Mouse (Mus musculus) kidney, adult 2 months (tissue): ENCODE data around the gene Itga6. TPM values are rescaled to one million over a fixed set of nuclear protein-coding genes. Genes with fewer than 3 reads are reported as not detected.

ENCODE experiments used
- DNase-seq: peaks from one replicate; pipeline ENCODE4 v3.0.0; 2021
- H3K27ac ChIP-seq: fragments of 200-500 bp; 2 replicates; pipeline ENCODE4 v1.5.1; 2012; ENCODE audit warnings: low read depth, low read length, control low read depth, inconsistent platforms; ENCODE audit not compliant: insufficient read depth
- H3K27me3 ChIP-seq: fragments of 200-500 bp; replicated peaks from 2 replicates; pipeline ENCODE4 v1.6.1; 2012; ENCODE audit warnings: mild to moderate bottlenecking, moderate library complexity, low read length, inconsistent platforms; ENCODE audit not compliant: control insufficient read depth, insufficient read depth
- H3K36me3 ChIP-seq: fragments of 200-500 bp; 2 replicates; pipeline ENCODE4 v1.6.1; 2012; ENCODE audit warnings: mild to moderate bottlenecking, moderate library complexity, low read length, inconsistent platforms; ENCODE audit not compliant: control insufficient read depth, insufficient read depth
- H3K4me1 ChIP-seq: fragments of 200-500 bp; 2 replicates; pipeline ENCODE4 v1.6.1; 2011; ENCODE audit warnings: low read length; ENCODE audit not compliant: control insufficient read depth, insufficient read depth
- H3K4me3 ChIP-seq: fragments of 200-500 bp; 2 replicates; pipeline ENCODE4 v1.5.1; 2011; ENCODE audit warnings: mild to moderate bottlenecking, low read depth, low read length, control low read depth; ENCODE audit not compliant: insufficient read depth
- CTCF ChIP-seq: fragments of 200-500 bp; conservative IDR thresholded peaks from 2 replicates; pipeline ENCODE4 v1.5.1; 2011; ENCODE audit warnings: low read depth, mild to moderate bottlenecking, control low read depth, low read length, moderate library complexity, mixed read lengths; ENCODE audit not compliant: insufficient read depth, insufficient read length
- POLR2A ChIP-seq: fragments of 200-500 bp; IDR thresholded peaks from one replicate; pipeline ENCODE4 v1.6.1; 2011; ENCODE audit warnings: low read depth, low read length, control low read depth
- WGBS: fragments of 180-500 bp; shearing (Covaris S2); methylation state at CpG from one replicate; pipeline ENCODE4 v1.1.7; 2018; 5-methylcytosine and 5-hydroxymethylcytosine counted together
- polyA plus RNA-seq: library from polyadenylated mRNA; depleted of rRNA; stranded (reverse); fragments of >200 nt; gene quantifications from 2 replicates; pipeline ENCODE4 v1.2.3, GENCODE M21; 2012

The Itga6 gene
- polyA plus RNA-seq, 1 experiment: 58.7 TPM

DNA sequence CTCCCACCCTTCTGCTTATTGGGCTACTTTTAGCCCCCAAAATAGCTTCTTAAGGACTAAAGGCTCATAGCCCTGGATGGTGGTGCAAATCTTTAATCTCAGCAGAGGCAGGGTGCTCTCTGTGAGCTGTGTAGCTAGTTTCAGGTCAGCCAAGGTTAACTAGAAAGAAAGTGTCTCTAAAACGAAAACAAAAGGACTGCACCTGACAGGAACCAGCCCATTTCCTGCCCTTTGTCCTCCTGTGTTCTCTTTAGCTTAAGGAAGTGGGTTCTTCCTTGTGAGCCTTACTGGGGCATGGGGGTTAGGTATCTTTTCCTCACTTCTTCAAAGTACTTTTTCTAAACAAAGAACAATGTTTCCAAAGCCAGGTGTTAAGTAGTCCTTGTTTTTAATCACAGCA lies 121.1 kb downstream of the Itga6 start:
- DNase-seq: peak; percentile 34

DNA sequence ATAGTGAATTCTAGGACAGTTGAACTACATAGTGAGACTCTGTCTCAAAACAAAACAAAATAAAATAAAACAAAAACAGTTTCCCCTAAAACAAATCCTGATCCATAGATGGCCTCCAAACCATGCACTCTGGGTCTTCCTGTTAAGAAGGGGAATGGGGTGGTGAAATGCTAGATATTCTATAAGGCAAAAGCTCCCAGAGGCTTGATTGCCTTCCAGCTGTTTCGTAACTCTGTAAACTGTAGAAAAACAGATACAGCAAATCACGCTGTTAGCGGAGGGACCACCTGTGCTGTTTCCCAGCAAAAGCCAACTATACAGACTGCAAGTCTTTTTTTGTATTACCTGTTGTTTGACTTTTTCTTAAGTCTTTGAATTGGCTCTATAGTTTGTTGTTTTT lies 121.6 kb downstream of the Itga6 start:
- Histone ChIP-seq H3K27me3 (no peaks in the 10 kb centered on the region), H3K27ac (peak overlapping the region; percentile 77), H3K36me3 (no peaks in the 10 kb centered on the region), H3K4me3 (no peak overlapping the region), H3K4me1 (peaks cover 18% of the 10 kb centered on the region)
- no peak for DNase-seq
- 75% methylated on average over 3 of the region's 3 CpGs for WGBS
- TF ChIP-seq POLR2A (no peak), CTCF (no peak)

More for the DNA sequence above, 121.1 kb downstream of the Itga6 start:
- no peaks in the 10 kb centered on the region for H3K36me3 ChIP-seq
- peaks cover 18% of the 10 kb centered on the region for H3K4me1 ChIP-seq
- no peaks in the 10 kb centered on the region for H3K27me3 ChIP-seq
- 22% methylated on average over 1 of the region's 1 CpGs for WGBS
- TF ChIP-seq CTCF (no peak), POLR2A (no peak)
- H3K27ac ChIP-seq: peak overlapping the region; percentile 69
- no peak overlapping the region for H3K4me3 ChIP-seq

DNA sequence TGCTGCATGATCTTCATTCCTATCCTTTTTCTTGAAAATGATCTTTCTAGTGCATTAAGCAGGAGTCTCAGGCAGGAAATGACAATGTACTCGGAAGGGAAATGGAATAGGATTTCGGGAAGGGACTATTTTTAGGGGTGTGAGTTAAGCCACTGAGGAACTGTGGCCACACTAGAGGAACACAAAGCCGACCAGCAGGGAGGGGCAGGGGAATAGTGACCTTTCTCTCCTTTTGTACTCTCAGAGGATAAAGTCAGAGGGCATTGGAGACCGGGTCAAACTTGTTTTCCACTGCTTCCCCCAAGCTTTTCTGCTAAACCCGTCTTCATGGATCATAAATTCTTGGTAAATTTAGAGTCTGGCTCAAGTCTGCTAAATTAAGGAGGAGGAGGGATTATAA lies 122.1 kb downstream of the Itga6 start:
- TF ChIP-seq POLR2A: no peak
- TF ChIP-seq CTCF: no peak
- Histone ChIP-seq H3K27me3 (no peaks in the 10 kb centered on the region), H3K36me3 (no peaks in the 10 kb centered on the region), H3K4me1 (peaks cover 18% of the 10 kb centered on the region), H3K27ac (peak overlapping the region; percentile 87), H3K4me3 (no peak overlapping the region)
- peak; percentile 85 for DNase-seq
- 7% methylated on average over 5 of the region's 5 CpGs for WGBS

DNA sequence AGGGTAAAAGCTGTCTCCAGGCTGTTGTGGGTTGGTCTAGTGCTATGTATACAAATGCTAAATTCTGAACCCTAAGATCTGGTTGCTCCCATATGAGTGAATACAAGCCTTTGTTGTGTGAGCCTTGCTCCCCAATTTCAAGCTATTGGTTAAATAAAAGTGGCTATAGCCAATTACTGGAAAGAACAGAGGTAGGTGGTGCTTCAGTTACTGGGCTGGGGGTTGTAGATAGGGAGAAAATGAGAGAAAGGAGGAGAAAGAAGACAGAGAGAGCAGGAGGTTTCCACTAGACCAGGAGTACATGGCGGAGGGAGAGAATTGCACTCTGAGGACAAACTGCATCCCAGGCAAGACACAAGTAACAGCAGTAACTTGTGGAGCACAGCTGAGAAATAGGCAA lies 122.8 kb downstream of the Itga6 start:
- TF ChIP-seq CTCF (no peak), POLR2A (no peak)
- H3K4me1 ChIP-seq: peaks cover 16% of the 10 kb centered on the region
- WGBS: 100% methylated on average over 1 of the region's 1 CpGs
- no peak for DNase-seq
- no peaks in the 10 kb centered on the region for H3K27me3 ChIP-seq
- peak overlapping the region; percentile 85 for H3K27ac ChIP-seq
- no peak overlapping the region for H3K4me3 ChIP-seq
- H3K36me3 ChIP-seq: no peaks in the 10 kb centered on the region

DNA sequence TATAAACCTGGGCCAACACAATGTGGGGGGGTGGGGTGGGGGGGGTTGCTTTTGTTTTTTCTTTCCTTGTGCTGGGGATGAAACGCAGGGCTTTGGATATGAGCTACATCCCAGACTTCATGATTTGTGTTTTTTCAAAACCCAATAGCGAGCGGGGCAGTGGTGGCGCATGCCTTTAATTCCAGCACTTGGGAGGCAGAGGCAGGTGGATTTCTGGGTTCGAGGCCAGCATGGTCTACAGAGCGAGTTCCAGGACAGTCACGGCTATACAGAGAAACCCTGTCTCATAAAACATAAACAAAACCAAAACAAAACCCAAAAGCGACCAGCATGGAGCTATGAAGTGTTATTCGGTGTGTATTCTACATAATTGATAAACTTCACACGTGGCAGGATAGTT lies 126.7 kb downstream of the Itga6 start:
- TF ChIP-seq POLR2A: no peak
- no peak for TF ChIP-seq CTCF
- Histone ChIP-seq H3K4me1 (peaks cover 20% of the 10 kb centered on the region), H3K4me3 (no peak overlapping the region), H3K27ac (peak overlapping the region; percentile 73; the same call in 1 of the 2 replicates), H3K36me3 (no peaks in the 10 kb centered on the region), H3K27me3 (no peaks in the 10 kb centered on the region)
- DNase-seq: no peak
- WGBS: 77% methylated on average over 10 of the region's 10 CpGs

DNA sequence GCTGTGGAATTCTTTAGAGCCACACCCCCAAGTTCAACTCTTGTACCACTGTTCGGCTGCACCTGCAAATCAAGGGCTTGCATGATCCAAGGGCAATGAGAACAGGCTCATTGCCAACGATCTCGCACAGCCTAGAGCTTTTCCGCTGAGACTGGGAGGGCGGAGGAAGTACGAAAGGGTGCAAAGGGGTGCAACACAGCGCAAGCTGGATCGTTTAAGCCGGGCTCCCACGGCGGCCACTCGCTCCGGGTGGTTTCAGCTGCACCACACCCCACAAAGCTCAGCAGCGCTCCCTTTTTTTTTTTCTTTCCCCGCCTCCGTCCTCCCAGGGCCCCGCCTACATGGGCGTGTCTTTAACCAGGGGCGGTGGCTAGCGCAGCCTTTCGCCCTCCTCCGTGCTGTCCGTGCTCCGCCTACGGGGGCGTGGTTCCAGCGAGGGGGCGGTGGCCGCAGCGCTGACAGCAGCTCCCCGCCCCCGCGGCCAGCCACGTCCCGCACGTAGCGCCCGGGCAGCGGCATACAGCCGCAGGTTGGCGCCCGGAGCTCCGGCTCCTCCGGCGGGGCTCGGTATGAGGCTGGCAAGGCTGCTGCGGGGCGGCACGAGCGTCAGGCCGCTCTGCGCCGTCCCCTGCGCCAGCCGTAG lies 127.5 kb downstream of the Itga6 start, which contains the start of gene Pdk1:
Gene Pdk1, plus strand, starts transcription at position 424 of the 643 bp plus-strand sequence.
- DNase-seq: peak; percentile 99
- WGBS: under 1% methylated on average over 55 of the region's 55 CpGs
- TF ChIP-seq POLR2A (peak; percentile 38), CTCF (0 out of 2 replicates have a peak, but pooled peaks have one; percentile 4)

DNA sequence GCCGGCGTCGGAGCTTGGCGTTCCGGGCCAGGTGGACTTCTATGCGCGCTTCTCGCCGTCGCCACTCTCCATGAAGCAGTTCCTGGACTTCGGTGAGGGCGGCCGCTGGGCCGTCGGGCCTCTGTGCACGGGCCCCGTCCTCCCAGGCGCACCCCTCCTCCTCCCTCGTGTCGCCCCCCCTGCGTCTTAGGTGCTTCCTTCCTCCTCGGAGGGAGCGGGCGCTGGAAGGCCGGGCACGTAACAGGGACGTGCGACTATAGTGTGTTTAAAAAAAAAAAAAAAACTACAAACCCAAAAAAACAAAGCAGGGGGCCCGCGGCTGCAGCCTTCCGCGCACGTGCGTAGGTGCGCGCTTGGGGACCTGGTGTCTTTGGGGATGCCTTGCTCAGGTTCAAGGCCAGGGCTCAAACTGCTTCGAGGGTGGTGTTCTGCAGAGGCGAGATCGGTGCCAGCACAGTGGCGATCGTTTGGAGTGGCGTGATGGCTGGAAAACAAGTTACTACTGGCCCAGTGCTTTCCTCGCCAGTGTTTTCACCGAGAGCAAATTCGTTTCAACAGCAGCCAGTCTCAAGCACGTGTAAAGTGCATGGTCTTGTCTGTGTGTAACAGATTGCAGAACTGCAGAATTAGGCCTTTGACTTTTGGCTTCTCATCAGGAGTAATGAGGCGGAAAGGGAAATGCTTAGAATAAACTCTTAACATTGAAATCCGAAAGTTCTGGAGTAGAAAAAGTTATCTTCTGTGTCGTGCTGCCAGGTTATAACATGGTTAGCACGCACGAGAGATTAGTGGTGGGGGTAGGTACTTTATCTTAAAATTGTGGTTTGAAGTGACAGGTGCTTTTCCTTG lies 128.3 kb downstream of the Itga6 start:
- no peaks in the 10 kb centered on the region for H3K36me3 ChIP-seq
- H3K4me3 ChIP-seq: peak overlapping the region; percentile 72
- peak; percentile 81 for DNase-seq
- no peaks in the 10 kb centered on the region for H3K27me3 ChIP-seq
- H3K27ac ChIP-seq: peak overlapping the region; percentile 88
- TF ChIP-seq POLR2A (no peak), CTCF (no peak)
- peaks cover 11% of the 10 kb centered on the region for H3K4me1 ChIP-seq
- 1% methylated on average over 51 of the region's 51 CpGs for WGBS

More for the DNA sequence above, 127.5 kb downstream of the Itga6 start, which contains the start of gene Pdk1:
- Histone ChIP-seq H3K27me3 (no peaks in the 10 kb centered on the region), H3K27ac (peak within 1 kb of the TSS; percentile 88), H3K36me3 (no peaks in the 10 kb centered on the region), H3K4me3 (peak within 1 kb of the TSS; percentile 72), H3K4me1 (peaks cover 18% of the 10 kb centered on the region)
